Mouse (Mus musculus): ENCODE measurements at regions not wholly inside any gene's neighbourhood (a gene's known extent, or its start where the extent isn't known, plus 50 kb on each side); places are given as distances from the start of the nearest gene placed in this dataset.

DNA sequence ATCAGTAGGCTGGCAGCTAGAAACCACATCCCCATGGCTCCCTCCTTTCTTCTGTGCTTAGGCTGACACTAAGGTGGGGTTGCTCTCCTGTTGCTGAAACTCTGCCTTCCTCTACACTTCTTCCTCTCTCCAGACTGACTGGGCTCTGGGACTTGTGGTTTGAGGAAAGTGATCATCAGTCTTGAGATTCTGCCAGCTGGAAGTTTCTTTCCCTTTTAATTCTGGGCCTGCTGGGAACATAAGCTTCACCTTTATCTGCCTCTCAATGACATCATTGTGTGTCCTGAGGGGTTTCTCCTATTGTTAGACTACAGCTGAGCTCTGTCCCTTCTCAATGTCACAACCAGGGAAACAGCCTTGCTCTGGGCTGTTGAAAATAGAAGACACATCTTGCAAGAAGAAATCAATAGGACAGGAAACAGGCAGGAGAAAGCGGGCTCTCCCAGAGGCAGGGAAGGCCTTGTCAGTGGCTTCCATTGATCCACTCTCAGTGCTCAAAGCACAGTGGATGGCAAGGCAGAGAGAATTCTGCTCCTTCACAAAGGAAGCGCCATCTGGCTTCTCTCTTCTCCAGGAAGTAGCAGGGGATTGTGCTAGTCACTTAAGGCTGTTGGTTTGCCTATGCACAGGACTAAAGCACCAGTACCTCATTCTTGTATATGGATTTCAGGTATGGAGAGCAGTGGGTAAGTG, 206.3 kb upstream of the Cdyl start:
- ATAC-seq (replicated peaks; ENCODE audit: poor library complexity): 0 out of 2 replicates have a peak, but pooled peaks have one; percentile 34

GRCm38 (mm10) chr13:35460051-35460450, 199.6 kb upstream of the Cdyl start:
- ATAC-seq (replicated peaks; ENCODE audit: poor library complexity): no peak

GRCm38 (mm10) chr13:35463231-35463630, 196.4 kb upstream of the Cdyl start:
- ATAC-seq (replicated peaks; ENCODE audit: poor library complexity): peak; percentile 73

- ATAC-seq (replicated peaks; ENCODE audit: poor library complexity): no peak
These were observed 195.8 kb upstream of the Cdyl start for GRCm38 (mm10) chr13:35463850-35464249.

DNA sequence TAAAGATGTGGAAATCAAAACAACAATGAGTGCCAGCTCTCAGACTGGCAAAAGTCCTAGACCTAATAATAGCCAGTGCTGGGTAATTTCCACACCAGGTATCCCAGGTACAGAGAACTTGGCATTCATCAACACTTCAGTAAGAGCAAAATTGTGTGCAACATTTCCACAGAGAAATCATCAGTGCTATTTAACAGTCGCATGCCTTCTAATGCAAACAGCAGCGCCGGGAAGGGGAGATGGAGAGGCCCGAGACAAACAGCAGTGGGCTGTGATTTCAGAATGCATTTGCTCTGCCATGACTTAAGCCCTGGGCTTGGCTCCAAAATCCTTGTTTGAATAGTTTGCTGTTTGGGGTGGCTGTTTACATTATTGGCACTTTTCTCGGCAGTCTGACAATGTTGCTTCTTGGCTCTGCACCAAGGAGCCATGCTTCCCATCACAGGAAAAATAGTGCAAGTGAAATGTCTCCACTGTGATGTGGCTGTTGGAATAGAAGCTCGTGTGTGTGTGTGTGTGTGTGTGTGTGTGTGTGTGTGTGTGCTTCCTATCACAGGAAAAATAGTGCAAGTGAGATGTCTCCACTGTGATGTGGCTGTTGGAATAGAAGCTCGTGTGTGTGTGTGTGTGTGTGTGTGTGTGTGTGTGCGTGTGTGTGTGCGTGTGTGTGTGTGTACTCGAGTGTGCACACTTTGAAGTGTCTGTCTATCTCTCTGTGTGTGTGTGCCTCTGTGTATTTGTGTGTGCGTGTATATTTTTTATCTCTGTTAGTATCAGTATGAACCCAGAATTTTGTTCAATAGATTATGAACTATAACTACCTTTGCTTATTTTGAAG, 190.1 kb upstream of the Cdyl start:
- no peak for ATAC-seq (replicated peaks; ENCODE audit: poor library complexity)

DNA sequence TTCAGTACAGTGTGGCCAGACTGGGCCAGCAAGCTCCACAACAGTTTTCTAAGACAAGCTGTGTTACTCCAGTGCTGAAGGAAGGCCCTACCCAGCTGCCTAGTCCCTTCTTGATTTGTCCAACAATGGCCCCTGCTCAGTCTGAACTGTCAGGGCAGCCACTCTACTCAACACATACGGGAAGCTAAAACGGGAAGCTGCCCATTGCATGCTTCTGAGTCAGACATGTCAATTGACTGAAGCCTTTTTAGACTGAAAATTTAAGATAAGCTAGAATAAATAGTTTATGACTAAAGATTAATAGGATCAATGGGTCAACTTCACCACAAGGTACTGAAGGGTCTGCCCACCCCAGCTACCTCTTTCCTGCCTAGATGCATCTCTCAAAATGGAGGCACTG, 181.4 kb upstream of the Cdyl start:
- ATAC-seq (replicated peaks; ENCODE audit: poor library complexity): 0 out of 2 replicates have a peak, but pooled peaks have one; percentile 23

GRCm38 (mm10) chr13:35482340-35482739, 177.3 kb upstream of the Cdyl start:
- ATAC-seq (replicated peaks; ENCODE audit: poor library complexity): peak; percentile 44; the same call in 1 of the 2 replicates

DNA sequence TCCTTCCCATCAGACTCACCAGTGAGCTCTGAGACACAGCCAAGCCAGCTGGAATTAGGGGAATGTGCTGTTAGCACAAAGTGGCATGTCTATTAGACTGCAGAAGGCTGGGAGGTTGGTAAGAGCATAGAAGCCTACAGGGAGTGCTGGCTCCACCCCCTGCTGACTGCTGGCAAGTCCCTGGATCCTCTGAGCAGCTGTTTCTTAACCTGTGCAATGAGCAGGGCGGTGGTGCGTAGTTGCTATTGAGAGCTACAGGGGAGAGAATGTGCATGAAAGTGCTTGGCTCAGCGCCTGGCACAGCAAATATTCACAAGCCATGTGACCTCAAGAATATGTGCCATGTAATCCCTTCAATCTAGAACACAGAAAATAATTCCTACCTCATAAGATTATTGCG, 173.5 kb upstream of the Cdyl start:
- no peak for ATAC-seq (replicated peaks; ENCODE audit: poor library complexity)

DNA sequence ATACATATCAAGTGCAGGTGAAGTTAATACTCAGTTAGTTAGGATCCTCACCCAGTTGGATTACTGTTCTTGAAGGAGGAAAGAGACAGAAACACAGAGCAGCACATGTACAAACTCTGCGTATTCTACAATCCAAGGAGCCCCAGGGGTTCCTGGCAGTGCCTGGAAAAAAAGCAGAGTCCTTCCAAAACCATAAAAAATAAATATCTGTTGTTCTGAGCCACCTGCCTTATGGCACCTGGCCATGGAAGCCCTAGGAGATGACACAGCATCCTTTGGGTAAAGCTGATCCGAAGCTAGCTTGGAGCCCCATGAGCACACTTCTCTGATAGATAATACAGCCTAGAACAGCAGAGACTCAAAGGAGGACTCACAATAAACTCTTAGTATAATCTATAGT, 159.9 kb upstream of the Cdyl start:
- ATAC-seq (replicated peaks; ENCODE audit: poor library complexity): no peak

GRCm38 (mm10) chr13:35500891-35501290, 158.7 kb upstream of the Cdyl start:
- ATAC-seq (replicated peaks; ENCODE audit: poor library complexity): no peak

GRCm38 (mm10) chr13:35501351-35502146, 158.1 kb upstream of the Cdyl start:
- no peak for ATAC-seq (replicated peaks; ENCODE audit: poor library complexity)

DNA sequence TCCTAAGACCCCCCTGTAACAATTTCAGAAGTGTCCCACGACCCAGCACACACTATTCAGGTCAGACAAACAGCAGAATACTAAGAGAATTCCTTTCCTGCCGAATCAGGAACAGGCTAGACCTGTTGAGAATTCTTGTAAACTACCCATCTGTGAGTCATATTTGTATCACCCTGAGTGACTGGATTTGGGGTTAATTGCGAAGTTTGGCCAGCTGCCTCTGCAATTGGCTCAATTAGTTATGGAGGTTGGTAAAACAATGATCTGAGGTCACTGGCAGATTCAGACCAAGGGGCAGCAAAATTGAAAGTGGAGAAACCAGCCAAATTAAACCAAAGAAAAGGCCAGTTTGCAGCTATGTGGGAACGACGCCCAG, 157.5 kb upstream of the Cdyl start:
- ATAC-seq (replicated peaks; ENCODE audit: poor library complexity): no peak

- ATAC-seq (replicated peaks; ENCODE audit: poor library complexity): no peak
These were observed 156.2 kb upstream of the Cdyl start for GRCm38 (mm10) chr13:35503362-35503821.

GRCm38 (mm10) chr13:35507195-35507594, 152.4 kb upstream of the Cdyl start:
- ATAC-seq (replicated peaks; ENCODE audit: poor library complexity): no peak

GRCm38 (mm10) chr13:35512029-35512507, 147.6 kb upstream of the Cdyl start:
- peak; percentile 75 for ATAC-seq (replicated peaks; ENCODE audit: poor library complexity)

- no peak for ATAC-seq (replicated peaks; ENCODE audit: poor library complexity)
These were observed 146.5 kb upstream of the Cdyl start for GRCm38 (mm10) chr13:35513120-35513519.

GRCm38 (mm10) chr13:35515291-35515690, 144.3 kb upstream of the Cdyl start:
- 0 out of 2 replicates have a peak, but pooled peaks have one; percentile 27 for ATAC-seq (replicated peaks; ENCODE audit: poor library complexity)

- ATAC-seq (replicated peaks; ENCODE audit: poor library complexity): no peak
These were observed 141.9 kb upstream of the Cdyl start for GRCm38 (mm10) chr13:35517692-35518091.

GRCm38 (mm10) chr13:35522272-35522671, 137.4 kb upstream of the Cdyl start:
- no peak for ATAC-seq (replicated peaks; ENCODE audit: poor library complexity)

DNA sequence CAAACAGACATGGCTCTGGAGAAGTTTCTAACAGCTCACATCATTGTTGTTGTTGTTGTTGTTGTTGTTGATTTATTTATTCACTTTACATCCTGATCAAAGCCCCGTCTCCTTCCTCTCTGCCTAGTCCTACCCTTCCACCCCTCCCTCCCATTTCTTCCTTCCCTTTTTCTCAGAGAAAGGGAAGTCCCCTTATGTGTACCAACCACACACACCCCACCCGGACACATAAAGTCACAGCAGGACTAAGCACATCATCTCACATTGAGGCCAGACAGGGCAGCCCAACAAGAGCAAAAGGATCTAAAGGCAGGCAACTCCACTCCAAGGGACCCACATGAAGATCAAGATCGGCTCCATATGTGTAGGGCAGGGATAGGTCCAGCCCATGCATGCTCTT, 130.1 kb upstream of the Cdyl start:
- peak; percentile 76 for ATAC-seq (replicated peaks; ENCODE audit: poor library complexity)

DNA sequence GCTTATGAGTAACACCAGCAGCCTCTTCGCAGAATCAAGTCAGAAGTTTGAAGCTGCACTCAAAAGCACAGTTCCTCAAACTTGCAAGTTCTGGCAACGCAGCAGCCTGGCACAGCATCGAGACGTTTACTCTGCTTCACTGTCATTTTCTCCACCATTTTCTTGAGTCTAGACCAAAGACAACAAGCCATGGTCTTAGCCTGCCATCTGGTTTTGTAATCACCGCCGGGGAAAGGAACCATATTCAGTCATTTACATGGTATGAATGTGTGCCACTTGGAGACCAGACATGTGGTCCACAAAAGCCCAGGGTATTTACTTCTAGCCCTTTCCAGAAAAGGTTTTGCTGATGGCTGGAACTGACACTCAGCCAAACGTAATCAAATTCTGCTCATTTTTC, 122.5 kb upstream of the Cdyl start:
- no peak for ATAC-seq (replicated peaks; ENCODE audit: poor library complexity)
